Mouse (Mus musculus) kidney, embryonic 14.5 days (tissue): Measurements from ENCODE around the gene Hint1. TPM values are rescaled to one million over a fixed set of nuclear protein-coding genes. Genes with fewer than 3 reads are reported as not detected.
"Not testable (repeated sequence)": the region's sequence is repeated elsewhere in the genome, so short reads cannot be mapped to it uniquely, and the experiment has no call there.

ENCODE experiments used
- ATAC-seq: fragments of 200-750 bp; cut with Nextera tagmentation; 2 replicates; pipeline ENCODE4 v1.8.0; 2017; ENCODE audit warnings: moderate number of reproducible peaks, mild to moderate bottlenecking, moderate TSS enrichment, moderate library complexity; ENCODE audit not compliant: low FRiP score, low TSS enrichment
- H3K27ac ChIP-seq: fragments of 300-500 bp; sonication (generic); 2 replicates; pipeline ENCODE4 v1.5.1; 2014; ENCODE audit warnings: low read depth, mild to moderate bottlenecking, low read length, moderate library complexity, mixed read lengths
- H3K27me3 ChIP-seq: fragments of 300-500 bp; sonication (generic); 2 replicates; pipeline ENCODE4 v1.6.1; 2014; ENCODE audit warnings: mild to moderate bottlenecking, low read length; ENCODE audit not compliant: control insufficient read depth, insufficient read depth
- H3K36me3 ChIP-seq: fragments of 300-500 bp; sonication (generic); 2 replicates; pipeline ENCODE4 v1.6.1; 2014; ENCODE audit warnings: low read length, mixed read lengths; ENCODE audit not compliant: control insufficient read depth, insufficient read depth
- H3K4me1 ChIP-seq: fragments of 300-500 bp; sonication (generic); 2 replicates; pipeline ENCODE4 v1.6.1; 2014; ENCODE audit warnings: low read length, mixed read lengths; ENCODE audit not compliant: control insufficient read depth, insufficient read depth
- H3K4me2 ChIP-seq: fragments of 300-500 bp; sonication (generic); replicated peaks from 2 replicates; pipeline ENCODE4 v1.6.1; 2014; ENCODE audit warnings: low read depth, mild to moderate bottlenecking, low read length
- H3K4me3 ChIP-seq: fragments of 300-500 bp; sonication (generic); 2 replicates; pipeline ENCODE4 v1.5.1; 2014; ENCODE audit warnings: mild to moderate bottlenecking, low read length
- H3K9ac ChIP-seq: fragments of 300-500 bp; sonication (generic); 2 replicates; pipeline ENCODE4 v1.6.1; 2014; ENCODE audit warnings: low read depth, mild to moderate bottlenecking, low read length, moderate library complexity
- H3K9me3 ChIP-seq: fragments of 300-500 bp; sonication (generic); 2 replicates; pipeline ENCODE4 v1.6.1; 2016; ENCODE audit warnings: low read length; ENCODE audit not compliant: control insufficient read depth
- WGBS: fragments of 180-500 bp; shearing (Covaris S2); extraction: QIAGEN DNeasy Blood & Tissue Kit; methylation state at CpG from one replicate; pipeline ENCODE4 v1.1.7; 2014; 5-methylcytosine and 5-hydroxymethylcytosine counted together
- polyA plus RNA-seq: library from polyadenylated mRNA; unstranded; fragments of >200 nt; fragmentation: Nextera tagmentation; extraction: Ambion mirVana; gene quantifications from 2 replicates; pipeline ENCODE4 v1.2.1, GENCODE M21; 2014

Hint1 gene
- polyA plus RNA-seq, 1 experiment from 2014 or later, result 720 TPM

GRCm38 (mm10) chr11:54839696-54840095 is 26.5 kb upstream of the Hint1 start:
- ATAC-seq, result no peak
- Histone ChIP-seq H3K27ac (no peak overlapping the region), H3K4me3 (no peak overlapping the region), H3K9ac (no peak overlapping the region), H3K36me3 (no peaks in the 10 kb centered on the region), H3K4me2 (no peak overlapping the region), H3K4me1 (no peaks in the 10 kb centered on the region), H3K9me3 (no peaks in the 10 kb centered on the region), H3K27me3 (no peaks in the 10 kb centered on the region)
- 93% methylated on average over 4 of the region's 4 CpGs for WGBS

- H3K4me1 ChIP-seq, result no peaks in the 10 kb centered on the region
- 91% methylated on average over 11 of the region's 11 CpGs for WGBS
- H3K27me3 ChIP-seq, result no peaks in the 10 kb centered on the region
- no peak overlapping the region for H3K4me2 ChIP-seq
- no peak overlapping the region for H3K4me3 ChIP-seq
- H3K9me3 ChIP-seq, result no peaks in the 10 kb centered on the region
- no peaks in the 10 kb centered on the region for H3K36me3 ChIP-seq
- H3K27ac ChIP-seq, result no peak overlapping the region
- no peak overlapping the region for H3K9ac ChIP-seq
- no peak for ATAC-seq
Observed at GRCm38 (mm10) chr11:54840891-54841290, 25.3 kb upstream of the Hint1 start.

- H3K9me3 ChIP-seq, result no peaks in the 10 kb centered on the region
- H3K4me1 ChIP-seq, result no peaks in the 10 kb centered on the region
- H3K27me3 ChIP-seq, result no peaks in the 10 kb centered on the region
- 68% methylated on average over 9 of the region's 9 CpGs for WGBS
- H3K4me3 ChIP-seq, result no peak overlapping the region
- H3K36me3 ChIP-seq, result no peaks in the 10 kb centered on the region
- no peak overlapping the region for H3K4me2 ChIP-seq
- no peak for ATAC-seq
- no peak overlapping the region for H3K27ac ChIP-seq
- no peak overlapping the region for H3K9ac ChIP-seq
Observed at GRCm38 (mm10) chr11:54844424-54844823, 21.8 kb upstream of the Hint1 start.

GRCm38 (mm10) chr11:54844959-54845358 is 21.2 kb upstream of the Hint1 start:
- Histone ChIP-seq H3K4me2 (no peak overlapping the region), H3K9me3 (no peaks in the 10 kb centered on the region), H3K4me1 (no peaks in the 10 kb centered on the region), H3K27me3 (no peaks in the 10 kb centered on the region), H3K4me3 (no peak overlapping the region), H3K36me3 (no peaks in the 10 kb centered on the region), H3K27ac (no peak overlapping the region), H3K9ac (no peak overlapping the region)
- no peak for ATAC-seq
- WGBS, result 83% methylated on average over 5 of the region's 5 CpGs

- ATAC-seq, result no peak
- Histone ChIP-seq H3K27ac (no peak overlapping the region), H3K27me3 (no peaks in the 10 kb centered on the region), H3K36me3 (no peaks in the 10 kb centered on the region), H3K4me2 (no peak overlapping the region), H3K9me3 (no peaks in the 10 kb centered on the region), H3K4me3 (no peak overlapping the region), H3K4me1 (no peaks in the 10 kb centered on the region), H3K9ac (no peak overlapping the region)
- WGBS, result 62% methylated on average over 8 of the region's 8 CpGs
Observed at GRCm38 (mm10) chr11:54845470-54846442, 20.4 kb upstream of the Hint1 start.

- Histone ChIP-seq H3K4me3 (no peak overlapping the region), H3K9me3 (no peaks in the 10 kb centered on the region), H3K4me1 (no peaks in the 10 kb centered on the region), H3K36me3 (no peaks in the 10 kb centered on the region), H3K27ac (no peak overlapping the region), H3K27me3 (no peaks in the 10 kb centered on the region), H3K9ac (no peak overlapping the region), H3K4me2 (no peak overlapping the region)
- no peak for ATAC-seq
- WGBS, result 89% methylated on average over 10 of the region's 10 CpGs
Observed at GRCm38 (mm10) chr11:54849961-54850758, 16.0 kb upstream of the Hint1 start.

GRCm38 (mm10) chr11:54851656-54852055 is 14.5 kb upstream of the Hint1 start:
- H3K4me3 ChIP-seq, result no peak overlapping the region
- H3K27ac ChIP-seq, result no peak overlapping the region
- H3K9ac ChIP-seq, result no peak overlapping the region
- no peak for ATAC-seq
- no peaks in the 10 kb centered on the region for H3K36me3 ChIP-seq
- no peaks in the 10 kb centered on the region for H3K27me3 ChIP-seq
- no peak overlapping the region for H3K4me2 ChIP-seq
- no peaks in the 10 kb centered on the region for H3K4me1 ChIP-seq
- 93% methylated on average over 12 of the region's 12 CpGs for WGBS
- H3K9me3 ChIP-seq, result no peaks in the 10 kb centered on the region

GRCm38 (mm10) chr11:54858880-54859279 is 7.3 kb upstream of the Hint1 start:
- not testable (repeated sequence) for H3K4me2 ChIP-seq, H3K27ac ChIP-seq, H3K36me3 ChIP-seq, H3K4me3 ChIP-seq, ATAC-seq, H3K9ac ChIP-seq, H3K9me3 ChIP-seq, H3K27me3 ChIP-seq, H3K4me1 ChIP-seq
- WGBS, result 97% methylated on average over 11 of the region's 12 CpGs
